Mouse (Mus musculus) E14TG2a.4 (cell line): ENCODE data around the gene Msantd1.

ENCODE experiments used
- H3K27me3 ChIP-seq: 2 replicates; pipeline ENCODE4 v1.6.1; 2014; ENCODE audit warnings: low read length, control low read depth; ENCODE audit not compliant: insufficient read depth
- H3K36me3 ChIP-seq: 2 replicates; pipeline ENCODE4 v1.6.1; 2014; ENCODE audit warnings: low read length, control low read depth; ENCODE audit not compliant: insufficient read depth
- H3K4me1 ChIP-seq: replicated peaks from 2 replicates; pipeline ENCODE4 v1.6.1; 2014; ENCODE audit warnings: low read depth, low read length, control low read depth
- H3K4me3 ChIP-seq: replicated peaks from 2 replicates; pipeline ENCODE4 v1.5.1; 2014; ENCODE audit warnings: mild to moderate bottlenecking, low read length
- H3K9me3 ChIP-seq: 2 replicates; pipeline ENCODE4 v1.6.1; 2014; ENCODE audit warnings: low read length, control low read depth
- CTCF ChIP-seq: conservative IDR thresholded peaks from 2 replicates; pipeline ENCODE4 v1.5.1; 2014; ENCODE audit warnings: low read length
- NANOG ChIP-seq: IDR thresholded peaks from 2 replicates; pipeline ENCODE4 v1.6.1; 2014; ENCODE audit warnings: borderline replicate concordance, low read length, mixed read lengths
- POU5F1 ChIP-seq: IDR thresholded peaks from 2 replicates; pipeline ENCODE4 v1.6.1; 2014; ENCODE audit warnings: low read length, borderline replicate concordance

Msantd1 gene

DNA sequence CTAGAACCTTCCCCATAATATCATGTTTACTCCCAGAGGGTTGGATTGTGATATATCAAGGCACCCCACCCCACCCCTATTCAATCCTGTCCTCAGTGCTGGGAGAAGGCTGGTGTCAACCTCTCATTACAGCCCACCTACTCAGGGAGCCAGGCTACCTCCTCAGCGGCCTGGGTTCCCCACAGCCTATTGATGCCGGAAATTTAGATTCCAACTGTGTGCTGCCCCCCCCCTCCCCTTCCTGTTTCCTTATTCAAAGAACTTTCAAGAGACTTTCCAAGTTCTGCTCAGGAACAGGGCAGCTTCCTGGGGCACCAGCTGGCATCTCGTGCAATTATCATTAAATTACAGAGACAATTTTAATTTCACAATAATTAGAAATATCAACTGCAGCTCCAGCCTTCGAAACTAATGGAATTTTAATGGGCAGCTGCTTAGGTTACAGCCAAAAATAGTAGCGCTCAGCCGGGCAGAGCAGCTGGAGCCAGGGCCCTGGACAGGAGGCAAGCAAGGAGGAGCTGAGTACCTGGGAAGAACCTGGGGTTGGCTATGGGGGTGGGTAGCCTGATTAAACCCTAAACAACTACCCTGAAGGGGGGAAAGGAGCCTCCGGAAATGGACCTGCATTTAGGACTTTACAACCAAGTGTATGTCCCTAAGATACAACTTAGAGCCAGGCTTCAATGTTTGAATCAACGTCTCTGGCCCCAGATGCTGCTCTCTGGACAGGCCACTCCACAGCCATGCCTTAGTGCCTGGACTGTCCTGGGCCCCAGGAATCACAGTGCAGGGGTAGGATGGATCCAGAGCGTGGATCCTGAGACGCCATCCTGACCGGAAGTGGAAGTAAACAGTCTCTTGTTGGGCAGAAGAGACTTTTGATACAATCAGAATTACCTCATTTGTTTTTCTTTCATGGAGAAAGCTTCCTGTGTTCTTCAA lies 24.0 kb downstream of the Msantd1 start:
- no peak for TF ChIP-seq NANOG
- no peak for TF ChIP-seq CTCF
- TF ChIP-seq POU5F1, result no peak
- Histone ChIP-seq H3K9me3 (no peaks in the 10 kb centered on the region), H3K4me1 (no peaks in the 10 kb centered on the region), H3K27me3 (peaks cover 5% of the 10 kb centered on the region; the same call in 1 of the 2 replicates), H3K36me3 (no peaks in the 10 kb centered on the region), H3K4me3 (no peak overlapping the region)

DNA sequence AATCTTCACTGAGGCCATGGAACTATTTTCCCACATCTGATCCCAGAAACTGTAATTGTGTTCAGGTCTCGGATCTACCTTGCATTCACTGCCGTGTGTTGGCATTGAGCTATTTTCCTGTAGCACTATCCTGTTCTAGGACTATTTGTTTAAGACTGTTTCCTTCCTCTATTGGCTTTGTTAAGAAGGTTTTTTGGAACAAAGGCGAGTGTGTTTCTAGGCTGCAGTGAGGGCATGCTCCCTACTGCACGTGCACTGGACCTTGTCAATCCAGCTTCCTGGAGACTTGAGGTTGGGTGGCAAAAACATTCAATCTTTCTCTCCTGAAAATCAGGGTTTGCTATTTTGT lies 24.6 kb downstream of the Msantd1 start:
- H3K4me3 ChIP-seq, result no peak overlapping the region
- H3K4me1 ChIP-seq, result no peaks in the 10 kb centered on the region
- no peaks in the 10 kb centered on the region for H3K36me3 ChIP-seq
- H3K9me3 ChIP-seq, result no peaks in the 10 kb centered on the region
- no peak for TF ChIP-seq NANOG
- TF ChIP-seq POU5F1, result no peak
- no peak for TF ChIP-seq CTCF
- peaks cover 5% of the 10 kb centered on the region; the same call in 1 of the 2 replicates for H3K27me3 ChIP-seq

DNA sequence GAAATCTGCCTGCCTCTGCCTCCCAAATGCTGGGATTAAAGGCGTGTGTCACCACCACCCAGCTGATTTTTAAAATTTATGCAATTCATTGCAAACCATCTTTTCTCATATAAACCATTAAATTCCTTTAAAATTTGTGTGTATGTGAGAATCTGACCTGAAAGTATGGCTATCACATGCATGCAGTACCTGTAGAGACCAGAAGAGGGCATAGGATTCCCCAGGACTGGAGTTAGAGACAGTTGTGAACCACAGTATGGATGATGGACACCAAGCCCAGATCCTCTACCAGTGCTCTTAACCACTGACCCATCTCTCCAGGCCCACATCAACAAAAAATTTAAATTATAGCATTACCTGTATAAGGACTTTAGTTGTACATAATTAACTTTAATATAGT lies 25.6 kb downstream of the Msantd1 start:
- Histone ChIP-seq H3K4me3 (no peak overlapping the region), H3K9me3 (no peaks in the 10 kb centered on the region), H3K4me1 (no peaks in the 10 kb centered on the region), H3K36me3 (no peaks in the 10 kb centered on the region), H3K27me3 (peaks cover 5% of the 10 kb centered on the region; the same call in 1 of the 2 replicates)
- TF ChIP-seq POU5F1, result no peak
- TF ChIP-seq CTCF, result peak; percentile 86

DNA sequence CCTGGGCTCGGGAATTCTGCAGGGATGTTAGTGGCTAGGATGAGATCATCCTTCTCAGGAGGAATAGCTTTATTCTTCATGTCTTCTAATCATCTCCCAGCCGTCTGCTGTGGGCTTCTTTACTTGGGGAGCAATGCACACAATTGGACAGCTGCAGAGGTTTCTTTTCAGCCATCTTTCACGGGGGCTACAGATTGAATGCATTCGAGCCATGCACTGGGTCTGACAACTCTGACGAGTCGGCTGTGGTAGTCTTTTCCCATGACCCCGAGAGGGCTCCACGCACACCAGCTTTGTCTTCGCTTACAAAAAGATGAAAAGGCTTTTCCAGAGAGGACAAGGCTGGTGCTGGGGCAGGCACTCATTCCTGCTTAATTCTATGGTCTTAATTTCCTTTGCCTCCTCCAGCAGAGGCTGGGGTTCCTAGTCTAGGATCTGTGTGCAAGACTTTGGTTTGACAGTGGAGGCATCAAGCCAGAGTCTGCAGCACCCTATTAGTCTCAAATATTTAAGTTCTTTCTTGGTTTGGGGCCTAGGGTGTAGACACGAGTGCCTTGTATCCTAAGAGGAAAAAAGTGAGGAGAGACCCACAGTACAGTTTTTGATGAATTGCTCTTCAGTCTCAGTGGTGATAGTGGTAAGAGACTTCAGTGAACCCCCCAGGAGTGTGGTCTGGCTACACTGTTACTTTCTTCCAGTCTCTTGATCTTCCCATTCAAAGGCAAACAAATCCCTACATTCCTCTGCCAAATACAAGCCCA lies 34.1 kb downstream of the Msantd1 start:
- H3K4me1 ChIP-seq, result no peaks in the 10 kb centered on the region
- no peaks in the 10 kb centered on the region for H3K36me3 ChIP-seq
- no peak overlapping the region for H3K4me3 ChIP-seq
- H3K9me3 ChIP-seq, result no peaks in the 10 kb centered on the region
- TF ChIP-seq POU5F1, result no peak
- TF ChIP-seq CTCF, result no peak
- no peak for TF ChIP-seq NANOG
- peaks cover 3% of the 10 kb centered on the region; the same call in 1 of the 2 replicates for H3K27me3 ChIP-seq

DNA sequence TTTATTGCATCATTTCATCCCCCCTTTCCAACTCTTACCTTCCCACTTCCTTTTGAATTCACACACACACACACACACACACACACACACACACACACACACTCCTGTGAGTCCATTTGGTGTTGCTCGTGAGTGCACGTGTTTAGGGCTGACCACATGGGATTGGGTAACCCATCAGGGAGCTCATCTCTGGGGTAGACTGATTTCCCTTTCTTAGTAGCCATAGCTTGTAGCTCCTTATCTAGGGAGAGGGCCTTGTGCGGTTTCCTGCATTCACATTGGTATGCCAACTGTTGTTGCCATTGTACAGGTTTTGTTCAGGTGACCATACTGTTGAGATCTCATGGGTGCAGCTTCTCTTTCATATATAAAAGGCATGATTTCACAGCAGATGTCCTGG lies 35.6 kb downstream of the Msantd1 start:
- Histone ChIP-seq H3K4me3 (no peak overlapping the region), H3K27me3 (peaks cover 12% of the 10 kb centered on the region; the same call in 1 of the 2 replicates), H3K4me1 (peaks cover 2% of the 10 kb centered on the region), H3K36me3 (no peaks in the 10 kb centered on the region), H3K9me3 (no peaks in the 10 kb centered on the region)
- TF ChIP-seq CTCF, result no peak
- no peak for TF ChIP-seq NANOG
- TF ChIP-seq POU5F1, result no peak

DNA sequence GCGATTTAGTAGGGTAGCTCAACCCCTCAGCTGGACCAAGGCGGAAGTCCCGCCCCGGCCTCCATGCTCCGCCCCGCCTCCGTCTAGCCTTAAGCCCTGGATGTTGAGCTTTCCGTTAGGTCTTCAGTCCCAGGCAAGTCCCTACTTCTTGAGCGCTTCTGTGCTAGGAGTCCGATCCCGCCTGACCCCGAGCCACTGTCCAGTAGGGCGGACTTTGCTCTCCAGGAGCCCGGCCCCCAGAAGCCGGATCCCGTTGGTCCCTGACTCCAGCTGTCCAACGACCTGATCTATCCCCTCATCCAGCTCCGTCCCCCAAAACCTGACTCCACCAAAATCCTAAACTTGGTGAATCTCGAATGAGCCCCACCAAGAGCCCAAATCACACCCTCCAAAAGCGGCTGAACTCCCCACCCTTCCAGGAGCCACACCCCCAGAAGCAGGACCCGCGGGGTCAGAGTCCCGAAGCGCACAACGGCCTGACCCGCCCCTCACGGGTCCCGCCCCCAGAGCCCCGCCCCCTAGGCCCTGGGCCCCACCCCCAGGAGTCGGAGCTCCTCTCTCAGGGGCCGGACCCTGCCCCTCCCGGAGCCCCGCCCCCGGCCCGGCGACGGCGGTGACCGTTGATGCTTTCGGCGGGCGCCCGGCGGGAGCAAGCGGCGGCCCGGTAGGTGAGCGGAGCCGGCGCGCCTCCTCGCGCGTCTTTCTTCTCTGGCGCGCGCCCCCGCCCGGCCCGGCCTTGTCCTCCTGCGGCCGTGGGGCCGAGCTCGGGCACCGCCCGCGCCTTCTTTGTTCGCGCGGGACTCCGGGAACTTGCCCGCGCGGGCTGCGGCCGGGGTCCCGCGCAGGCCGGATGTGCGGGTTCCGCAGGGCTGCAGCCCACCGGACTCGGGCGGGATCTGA lies 41.3 kb downstream of the Msantd1 start, which contains the start of gene Rgs12:
Gene Rgs12, plus strand, starts transcription at position 585 of the 900 bp plus-strand sequence.
- no peak for TF ChIP-seq NANOG
- TF ChIP-seq CTCF, result no peak
- no peak for TF ChIP-seq POU5F1
- no peaks in the 10 kb centered on the region for H3K36me3 ChIP-seq
- peaks cover 15% of the 10 kb centered on the region for H3K4me1 ChIP-seq
- H3K27me3 ChIP-seq, result peaks cover 20% of the 10 kb centered on the region
- H3K9me3 ChIP-seq, result no peaks in the 10 kb centered on the region
- H3K4me3 ChIP-seq, result peak within 1 kb of the TSS; percentile 94

DNA sequence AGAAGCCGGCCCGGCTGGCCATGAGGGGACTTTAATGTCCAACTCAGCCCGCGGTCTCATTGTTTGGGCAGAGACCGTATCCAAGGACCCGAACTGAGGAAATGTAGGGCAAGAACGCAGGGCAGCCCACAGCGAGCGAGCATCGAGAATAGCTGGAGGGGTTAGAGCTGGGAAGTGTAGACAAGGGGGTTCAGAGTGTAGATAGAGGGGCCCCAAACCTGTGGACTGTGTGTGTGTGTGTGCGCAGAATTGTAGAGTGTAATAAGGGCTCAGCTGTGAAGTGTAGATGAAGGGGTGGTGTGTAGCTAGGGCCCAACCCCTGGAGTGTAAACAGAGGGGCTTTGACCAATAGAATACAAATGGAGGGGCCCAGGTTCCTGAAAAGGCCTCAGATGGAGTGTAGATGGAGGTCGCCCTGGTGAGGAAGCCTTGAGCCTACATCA lies 42.0 kb downstream of the Msantd1 start:
- H3K4me3 ChIP-seq, result peak overlapping the region; percentile 94
- H3K4me1 ChIP-seq, result peaks cover 15% of the 10 kb centered on the region
- H3K9me3 ChIP-seq, result no peaks in the 10 kb centered on the region
- H3K27me3 ChIP-seq, result peaks cover 20% of the 10 kb centered on the region
- TF ChIP-seq NANOG, result no peak
- H3K36me3 ChIP-seq, result no peaks in the 10 kb centered on the region

DNA sequence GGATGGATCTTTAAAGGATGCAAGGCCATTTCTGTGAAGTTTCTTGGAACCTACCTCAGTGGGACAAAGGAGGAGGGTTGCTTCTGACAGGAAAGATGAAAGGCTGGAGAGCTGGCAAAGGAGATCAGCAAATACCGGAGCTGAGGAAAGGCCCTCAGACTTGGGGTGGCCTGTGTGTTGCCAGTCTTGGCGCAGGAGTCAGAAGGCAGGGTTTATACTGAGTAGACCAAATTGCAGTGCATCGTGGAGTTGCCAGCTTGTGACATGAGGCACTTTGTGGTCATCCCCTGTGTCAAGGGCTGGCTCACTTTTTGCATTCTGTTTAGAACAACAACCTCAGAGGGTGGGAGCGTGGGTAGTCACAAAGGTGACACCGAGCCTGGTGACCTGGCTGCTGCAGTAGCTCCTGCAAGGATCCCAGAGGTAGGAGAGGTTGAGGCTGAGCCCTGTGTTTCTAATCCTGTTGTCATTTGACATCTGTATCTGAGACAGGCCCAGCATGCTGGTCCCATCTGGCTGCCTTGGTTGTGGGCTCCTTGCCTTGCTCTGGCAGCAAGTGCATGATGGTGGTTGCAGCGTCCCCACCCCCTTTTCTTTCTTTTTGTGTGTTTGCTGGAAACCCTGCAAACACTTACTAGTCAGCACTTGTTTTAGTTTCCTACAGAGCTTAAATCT lies 42.8 kb downstream of the Msantd1 start:
- Histone ChIP-seq H3K4me3 (peak overlapping the region; percentile 94; the same call in 1 of the 2 replicates), H3K27me3 (peaks cover 20% of the 10 kb centered on the region), H3K4me1 (peaks cover 15% of the 10 kb centered on the region), H3K36me3 (no peaks in the 10 kb centered on the region), H3K9me3 (no peaks in the 10 kb centered on the region)
- TF ChIP-seq CTCF (no peak), POU5F1 (no peak), NANOG (no peak)
